Mouse (Mus musculus): ENCODE measurements around the gene Plaa.
"Not testable (repeated sequence)": the region's sequence is repeated elsewhere in the genome, so short reads cannot be mapped to it uniquely, and the experiment has no call there.

Plaa gene

GRCm38 (mm10) chr4:94603031-94603629 is at the start of gene Plaa:
Gene Plaa, minus strand, starts transcription at chr4:94603244.
- Histone ChIP-seq H3K36me3 (ENCODE audit: control insufficient read depth, insufficient read depth, low read length, poor library complexity, severe bottlenecking) (no peaks in the 10 kb centered on the region), H3K27me3 (ENCODE audit: control insufficient read depth, insufficient read depth, low read length, poor library complexity, severe bottlenecking) (no peaks in the 10 kb centered on the region)
- DNase-seq (ENCODE audit: low read depth, low spot score): peak; percentile 90

- H3K36me3 ChIP-seq (ENCODE audit: control insufficient read depth, insufficient read depth, low read length, poor library complexity, severe bottlenecking); H3K27me3 ChIP-seq (ENCODE audit: control insufficient read depth, insufficient read depth, low read length, poor library complexity, severe bottlenecking); DNase-seq (ENCODE audit: low read depth, low spot score): not testable (repeated sequence)
These were observed 47.6 kb upstream of the Plaa start for GRCm38 (mm10) chr4:94650426-94651175.

- no peak for DNase-seq (ENCODE audit: low read depth, low spot score)
- H3K36me3 ChIP-seq (ENCODE audit: control insufficient read depth, insufficient read depth, low read length, poor library complexity, severe bottlenecking): no peaks in the 10 kb centered on the region
- H3K27me3 ChIP-seq (ENCODE audit: control insufficient read depth, insufficient read depth, low read length, poor library complexity, severe bottlenecking): no peaks in the 10 kb centered on the region
These were observed 46.9 kb upstream of the Plaa start, which contains the start of gene Lrrc19 for GRCm38 (mm10) chr4:94649920-94650319. Gene Lrrc19, minus strand, starts transcription at chr4:94650144.

- H3K36me3 ChIP-seq (ENCODE audit: control insufficient read depth, insufficient read depth, low read length, poor library complexity, severe bottlenecking): no peaks in the 10 kb centered on the region
- no peak for DNase-seq (ENCODE audit: low read depth, low spot score)
- H3K27me3 ChIP-seq (ENCODE audit: control insufficient read depth, insufficient read depth, low read length, poor library complexity, severe bottlenecking): no peaks in the 10 kb centered on the region
These were observed 40.1 kb upstream of the Plaa start for GRCm38 (mm10) chr4:94643141-94643540.

- no peak for DNase-seq (ENCODE audit: low read depth, low spot score)
- H3K36me3 ChIP-seq (ENCODE audit: control insufficient read depth, insufficient read depth, low read length, poor library complexity, severe bottlenecking): no peaks in the 10 kb centered on the region
- no peaks in the 10 kb centered on the region for H3K27me3 ChIP-seq (ENCODE audit: control insufficient read depth, insufficient read depth, low read length, poor library complexity, severe bottlenecking)
These were observed 17.0 kb upstream of the Plaa start for GRCm38 (mm10) chr4:94620077-94620476.

GRCm38 (mm10) chr4:94614627-94615006 is 11.6 kb upstream of the Plaa start:
- DNase-seq (ENCODE audit: low read depth, low spot score): no peak
- Histone ChIP-seq H3K36me3 (ENCODE audit: control insufficient read depth, insufficient read depth, low read length, poor library complexity, severe bottlenecking) (no peaks in the 10 kb centered on the region), H3K27me3 (ENCODE audit: control insufficient read depth, insufficient read depth, low read length, poor library complexity, severe bottlenecking) (no peaks in the 10 kb centered on the region)

- peak; percentile 97 for DNase-seq (ENCODE audit: low read depth, low spot score)
- Histone ChIP-seq H3K27me3 (ENCODE audit: control insufficient read depth, insufficient read depth, low read length, poor library complexity, severe bottlenecking) (no peaks in the 10 kb centered on the region), H3K36me3 (ENCODE audit: control insufficient read depth, insufficient read depth, low read length, poor library complexity, severe bottlenecking) (no peaks in the 10 kb centered on the region)
These were observed 11.1 kb upstream of the Plaa start, which contains the start of gene Ift74 for GRCm38 (mm10) chr4:94613972-94614626. Gene Ift74, plus strand, starts transcription at chr4:94614491.

- no peaks in the 10 kb centered on the region for H3K27me3 ChIP-seq (ENCODE audit: control insufficient read depth, insufficient read depth, low read length, poor library complexity, severe bottlenecking)
- no peaks in the 10 kb centered on the region for H3K36me3 ChIP-seq (ENCODE audit: control insufficient read depth, insufficient read depth, low read length, poor library complexity, severe bottlenecking)
- DNase-seq (ENCODE audit: low read depth, low spot score): no peak
These were observed 7.3 kb upstream of the Plaa start for GRCm38 (mm10) chr4:94610339-94610738.

DNA sequence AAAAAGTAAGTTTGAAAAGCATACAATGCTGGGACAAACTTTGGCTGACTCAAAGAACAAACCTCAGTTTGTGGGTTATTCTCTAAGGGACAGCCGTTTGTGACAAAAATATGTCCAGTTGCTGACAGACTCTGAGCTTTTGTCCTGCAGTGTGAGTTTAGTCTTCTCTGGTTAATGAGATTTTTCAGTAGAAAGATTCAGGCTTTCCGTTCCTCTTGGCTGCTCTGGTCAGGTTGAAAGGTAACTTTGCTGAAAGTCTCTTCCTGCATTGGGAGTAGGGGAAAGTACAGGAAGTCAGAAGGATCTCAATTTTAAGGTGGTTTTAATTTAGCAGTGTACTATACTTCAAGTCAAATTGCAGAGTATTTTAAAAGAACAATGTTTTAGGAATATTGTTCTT is 2.5 kb upstream of the Plaa start:
- Histone ChIP-seq H3K27me3 (ENCODE audit: control insufficient read depth, insufficient read depth, low read length, poor library complexity, severe bottlenecking) (no peaks in the 10 kb centered on the region), H3K36me3 (ENCODE audit: control insufficient read depth, insufficient read depth, low read length, poor library complexity, severe bottlenecking) (no peaks in the 10 kb centered on the region)
- DNase-seq (ENCODE audit: low read depth, low spot score): no peak

- DNase-seq (ENCODE audit: low read depth, low spot score): no peak
- Histone ChIP-seq H3K36me3 (ENCODE audit: control insufficient read depth, insufficient read depth, low read length, poor library complexity, severe bottlenecking) (no peaks in the 10 kb centered on the region), H3K27me3 (ENCODE audit: control insufficient read depth, insufficient read depth, low read length, poor library complexity, severe bottlenecking) (no peaks in the 10 kb centered on the region)
These were observed 1.5 kb upstream of the Plaa start for GRCm38 (mm10) chr4:94604452-94605019.

- Histone ChIP-seq H3K27me3 (ENCODE audit: control insufficient read depth, insufficient read depth, low read length, poor library complexity, severe bottlenecking) (no peaks in the 10 kb centered on the region), H3K36me3 (ENCODE audit: control insufficient read depth, insufficient read depth, low read length, poor library complexity, severe bottlenecking) (no peaks in the 10 kb centered on the region)
- DNase-seq (ENCODE audit: low read depth, low spot score): no peak
These were observed 481 bp downstream of the Plaa start for GRCm38 (mm10) chr4:94602496-94603030.

DNA sequence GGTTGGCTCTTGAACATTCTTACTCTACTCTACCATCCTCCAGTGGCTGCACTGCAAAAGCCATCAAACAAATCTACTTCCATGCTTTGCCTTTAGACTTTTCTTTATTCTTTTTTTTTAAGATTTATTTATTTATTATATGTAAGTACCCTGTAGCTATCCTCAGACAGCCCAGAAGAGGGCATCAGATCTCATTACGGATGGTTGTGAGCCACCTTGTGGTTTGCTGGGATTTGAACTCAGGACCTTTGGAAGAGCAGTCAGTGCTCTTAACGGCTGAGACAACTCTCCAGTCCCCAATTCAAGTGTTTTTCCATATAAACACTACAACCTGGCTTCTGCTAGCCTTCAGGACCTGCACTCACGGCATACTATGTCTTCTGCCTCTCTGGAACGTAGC is 1.6 kb downstream of the Plaa start:
- no peaks in the 10 kb centered on the region for H3K36me3 ChIP-seq (ENCODE audit: control insufficient read depth, insufficient read depth, low read length, poor library complexity, severe bottlenecking)
- no peaks in the 10 kb centered on the region for H3K27me3 ChIP-seq (ENCODE audit: control insufficient read depth, insufficient read depth, low read length, poor library complexity, severe bottlenecking)
- peak; percentile 40 for DNase-seq (ENCODE audit: low read depth, low spot score)

DNA sequence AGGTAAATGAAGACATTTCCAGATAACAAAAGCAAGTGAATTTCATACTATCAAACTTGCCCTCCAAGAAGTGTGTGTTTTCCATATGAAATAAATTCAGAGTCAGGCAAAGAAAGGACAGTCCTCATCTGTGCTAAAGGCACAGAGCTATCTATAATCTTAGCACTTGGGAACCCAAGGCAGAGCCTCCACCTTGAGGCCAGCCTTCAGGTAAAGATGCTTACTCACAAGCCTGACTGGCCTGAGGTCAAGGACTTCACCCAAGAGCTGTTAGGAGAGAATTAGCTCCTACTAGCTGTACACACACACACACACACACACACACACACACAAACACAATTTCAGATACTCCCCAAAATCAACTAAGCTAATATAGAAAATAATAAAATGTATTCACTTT is 10.3 kb downstream of the Plaa start:
- H3K27me3 ChIP-seq (ENCODE audit: control insufficient read depth, insufficient read depth, low read length, poor library complexity, severe bottlenecking): no peaks in the 10 kb centered on the region
- DNase-seq (ENCODE audit: low read depth, low spot score): no peak
- no peaks in the 10 kb centered on the region; the same call in 1 of the 2 replicates for H3K36me3 ChIP-seq (ENCODE audit: control insufficient read depth, insufficient read depth, low read length, poor library complexity, severe bottlenecking)

GRCm38 (mm10) chr4:94591765-94592381 is 11.2 kb downstream of the Plaa start:
- Histone ChIP-seq H3K27me3 (ENCODE audit: control insufficient read depth, insufficient read depth, low read length, poor library complexity, severe bottlenecking) (no peaks in the 10 kb centered on the region), H3K36me3 (ENCODE audit: control insufficient read depth, insufficient read depth, low read length, poor library complexity, severe bottlenecking) (no peaks in the 10 kb centered on the region; the same call in 1 of the 2 replicates)
- DNase-seq (ENCODE audit: low read depth, low spot score): no peak

Measured in splenic B cell, adult 2 months (primary cell).